Mouse (Mus musculus) right cerebral cortex, postnatal 25 days (tissue): ENCODE measurements at regions not wholly inside any gene's neighbourhood (a gene's known extent, or its start where the extent isn't known, plus 50 kb on each side); places are given as distances from the start of the nearest gene placed in this dataset.
A peak's percentile ranks its signal among the peaks of the same experiment; 100 is the strongest.

Experiments used
- DNase-seq: peaks from one replicate; pipeline ENCODE4 v3.0.0; 2022

- no peak for DNase-seq
Observed at GRCm38 (mm10) chr8:4934551-4934950, 155.2 kb upstream of the Shcbp1 start.

DNA sequence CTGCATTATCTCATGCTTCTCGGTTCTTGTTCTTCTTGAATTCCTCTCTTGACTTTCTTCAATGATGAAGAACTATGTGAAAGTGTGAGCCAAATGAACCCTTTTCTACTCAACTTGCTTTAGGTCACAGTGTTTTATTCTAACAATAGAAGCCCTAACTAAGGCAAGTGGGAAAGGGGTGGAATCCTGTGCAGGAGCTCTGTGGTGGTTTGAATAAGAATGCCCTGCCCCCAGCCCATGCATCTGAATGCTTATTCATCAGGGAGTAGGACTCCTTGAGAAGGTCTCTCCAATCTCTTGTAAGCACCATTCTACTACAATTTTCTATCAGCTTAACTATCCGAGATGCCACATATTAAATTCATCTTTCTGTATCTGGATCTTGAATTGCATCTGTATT, 154.7 kb upstream of the Shcbp1 start:
- DNase-seq, result no peak

DNA sequence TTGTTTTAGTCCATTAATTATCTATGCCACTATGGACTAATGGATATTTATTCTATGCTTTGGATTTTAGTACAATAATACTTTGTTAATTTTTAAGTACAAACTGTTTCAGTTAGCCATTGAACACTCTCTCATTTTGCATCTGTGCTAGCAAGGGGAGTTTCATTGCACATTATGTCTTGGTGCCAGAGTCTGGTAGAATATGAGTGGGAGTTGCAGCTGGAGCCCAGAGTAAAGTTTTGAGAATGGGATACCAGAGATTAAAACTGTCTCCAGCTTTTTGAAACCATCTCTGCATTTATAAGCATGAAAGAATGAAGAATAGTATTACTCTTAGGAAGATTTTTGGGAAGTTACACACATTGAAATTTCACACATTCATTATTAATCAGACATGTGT, 137.1 kb upstream of the Shcbp1 start:
- no peak for DNase-seq

DNA sequence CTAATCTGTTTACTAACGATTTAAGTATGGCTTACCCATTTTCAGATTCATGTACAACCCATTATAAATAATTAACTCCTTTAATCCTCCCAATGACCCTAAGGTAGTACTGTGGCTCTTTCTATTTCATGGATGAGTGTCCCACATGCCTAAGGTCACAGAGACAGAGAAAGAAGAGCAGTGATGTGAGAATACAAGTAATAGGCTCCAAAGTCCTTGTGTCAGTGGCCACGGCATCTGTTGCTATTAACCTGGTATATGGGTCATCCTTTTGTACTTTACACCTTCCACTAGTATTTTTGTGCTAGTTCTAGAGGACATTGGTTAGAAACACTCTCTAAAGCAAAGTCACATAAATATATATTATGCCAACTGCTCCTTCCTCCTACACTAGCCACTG, 115.7 kb upstream of the Shcbp1 start:
- DNase-seq, result no peak

DNA sequence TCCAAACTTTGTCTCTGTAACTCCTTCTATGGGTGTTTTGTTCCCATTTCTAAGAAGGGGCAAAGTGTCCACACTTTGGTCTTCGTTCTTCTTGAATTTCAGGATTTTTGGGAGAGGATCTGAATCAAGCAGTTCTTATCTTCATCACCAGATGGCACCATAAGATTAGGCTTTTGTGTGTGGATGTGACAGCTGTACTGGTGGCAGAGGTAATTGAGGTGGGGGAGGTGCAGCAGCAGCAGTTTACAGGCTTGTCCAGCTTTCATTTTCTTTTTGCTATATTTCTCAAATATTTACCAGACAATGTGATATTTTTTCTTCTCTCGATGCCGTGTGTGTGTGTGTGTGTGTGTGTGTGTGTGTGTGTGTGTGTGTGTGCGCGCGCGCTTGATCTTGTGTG, 89.4 kb upstream of the Shcbp1 start:
- peak; percentile 5 for DNase-seq

DNA sequence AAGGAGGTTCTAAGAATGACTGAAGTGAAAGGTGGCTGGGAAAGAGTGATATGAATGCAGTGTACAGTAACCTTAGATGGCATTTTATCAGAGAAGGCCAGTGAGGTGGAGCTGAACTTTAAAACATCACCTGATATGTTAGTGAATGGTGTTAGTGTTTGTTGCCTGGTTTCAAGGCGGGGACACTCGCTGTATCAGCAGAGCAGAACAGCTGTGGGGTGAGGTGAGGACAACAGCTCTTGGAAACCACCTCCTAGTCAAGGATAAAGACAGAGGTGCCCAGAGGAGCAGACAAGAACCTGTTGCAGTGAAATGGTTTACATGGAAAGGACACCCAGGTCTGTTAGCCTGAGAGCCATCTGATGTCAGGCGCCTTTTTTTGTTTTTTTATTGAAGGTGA, 59.7 kb upstream of the Shcbp1 start:
- no peak for DNase-seq

DNA sequence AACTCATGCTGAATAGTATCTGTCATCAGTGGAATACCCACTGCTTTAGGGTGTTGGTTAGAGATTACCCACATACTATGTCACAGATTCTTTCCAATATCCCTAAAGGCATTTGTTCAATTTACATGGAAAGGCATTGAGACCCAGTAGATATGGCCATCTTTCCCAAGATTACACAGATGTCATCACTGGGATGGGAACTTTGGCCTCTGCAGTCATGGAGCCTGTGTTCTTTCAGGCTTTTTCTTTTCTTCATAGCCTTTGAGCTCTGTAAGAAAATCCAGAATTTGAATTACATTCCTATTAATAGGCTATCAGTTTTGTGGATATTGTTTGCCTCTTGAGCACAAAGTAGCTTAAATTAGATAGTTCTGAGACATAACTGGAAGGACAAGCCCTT, 59.2 kb upstream of the Shcbp1 start:
- no peak for DNase-seq

GRCm38 (mm10) chr8:4837719-4838118, 58.4 kb upstream of the Shcbp1 start:
- no peak for DNase-seq

DNA sequence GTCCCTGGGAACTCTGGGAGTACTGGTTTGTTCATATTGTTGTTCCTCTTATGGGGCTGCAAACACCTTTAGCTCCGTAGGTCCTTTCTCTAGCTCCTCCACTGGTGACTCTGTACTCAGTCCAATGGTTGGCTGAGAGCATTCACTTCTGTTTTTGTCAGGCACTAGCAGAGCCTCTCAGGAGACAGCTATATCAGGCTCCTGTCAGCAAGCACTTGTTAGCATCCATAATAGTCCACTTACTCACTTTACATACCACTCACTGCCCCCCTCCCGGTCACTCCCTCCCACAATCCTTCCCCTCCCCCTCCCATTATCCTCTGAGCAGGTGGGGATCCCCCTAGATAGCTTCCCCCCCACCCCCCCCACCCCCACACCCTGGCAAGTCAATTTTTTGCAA, 57.3 kb upstream of the Shcbp1 start:
- DNase-seq, result no peak
